Mouse (Mus musculus): ENCODE data around the gene Pcsk6. TPM values are rescaled to one million over a fixed set of nuclear protein-coding genes. Genes with fewer than 3 reads are reported as not detected.
A peak's percentile ranks its signal among the peaks of the same experiment; 100 is the strongest.

The Pcsk6 gene
- polyA plus RNA-seq, 1 experiment, result 52.0 TPM

GRCm38 (mm10) chr7:65954583-65954982, 93.0 kb downstream of the Pcsk6 start:
- Histone ChIP-seq H3K4me1 (ENCODE audit: control insufficient read depth, insufficient read depth, low read length) (no peaks in the 10 kb centered on the region), H3K4me3 (replicated peaks; ENCODE audit: insufficient read depth, low read depth, low read length) (no peak overlapping the region), H3K27me3 (ENCODE audit: control insufficient read depth, insufficient read depth, low read length) (no peaks in the 10 kb centered on the region), H3K27ac (ENCODE audit: insufficient read depth, low read length) (no peak overlapping the region)
- TF ChIP-seq CTCF (IDR thresholded peaks at IDR 0.05; ENCODE audit: borderline replicate concordance, insufficient read depth, low read depth, low read length), result no peak
- no peak for TF ChIP-seq POLR2A (IDR thresholded peaks at IDR 0.05; ENCODE audit: borderline replicate concordance, insufficient read depth, low read length)
- DNase-seq, result no peak
- WGBS, result 79% methylated on average over 4 of the region's 4 CpGs

GRCm38 (mm10) chr7:65955304-65956220, 94.0 kb downstream of the Pcsk6 start:
- Histone ChIP-seq H3K4me1 (ENCODE audit: control insufficient read depth, insufficient read depth, low read length) (no peaks in the 10 kb centered on the region), H3K4me3 (replicated peaks; ENCODE audit: insufficient read depth, low read depth, low read length) (no peak overlapping the region), H3K27ac (ENCODE audit: insufficient read depth, low read length) (no peak overlapping the region), H3K27me3 (ENCODE audit: control insufficient read depth, insufficient read depth, low read length) (no peaks in the 10 kb centered on the region)
- TF ChIP-seq CTCF (IDR thresholded peaks at IDR 0.05; ENCODE audit: borderline replicate concordance, insufficient read depth, low read depth, low read length) (no peak), POLR2A (IDR thresholded peaks at IDR 0.05; ENCODE audit: borderline replicate concordance, insufficient read depth, low read length) (no peak)
- DNase-seq, result no peak
- 56% methylated on average over 24 of the region's 24 CpGs for WGBS

- Histone ChIP-seq H3K4me3 (replicated peaks; ENCODE audit: insufficient read depth, low read depth, low read length) (no peak overlapping the region), H3K4me1 (ENCODE audit: control insufficient read depth, insufficient read depth, low read length) (peaks cover 3% of the 10 kb centered on the region; the same call in 1 of the 2 replicates), H3K27me3 (ENCODE audit: control insufficient read depth, insufficient read depth, low read length) (no peaks in the 10 kb centered on the region), H3K27ac (ENCODE audit: insufficient read depth, low read length) (no peak overlapping the region)
- 90% methylated on average over 1 of the region's 1 CpGs for WGBS
- TF ChIP-seq POLR2A (IDR thresholded peaks at IDR 0.05; ENCODE audit: borderline replicate concordance, insufficient read depth, low read length) (no peak), CTCF (IDR thresholded peaks at IDR 0.05; ENCODE audit: borderline replicate concordance, insufficient read depth, low read depth, low read length) (no peak)
- DNase-seq, result no peak
Observed at GRCm38 (mm10) chr7:65957245-65957644, 95.7 kb downstream of the Pcsk6 start.

- H3K27me3 ChIP-seq (ENCODE audit: control insufficient read depth, insufficient read depth, low read length), result no peaks in the 10 kb centered on the region
- no peak overlapping the region for H3K27ac ChIP-seq (ENCODE audit: insufficient read depth, low read length)
- TF ChIP-seq POLR2A (IDR thresholded peaks at IDR 0.05; ENCODE audit: borderline replicate concordance, insufficient read depth, low read length) (no peak), CTCF (IDR thresholded peaks at IDR 0.05; ENCODE audit: borderline replicate concordance, insufficient read depth, low read depth, low read length) (no peak)
- DNase-seq, result no peak
- H3K4me3 ChIP-seq (replicated peaks; ENCODE audit: insufficient read depth, low read depth, low read length), result no peak overlapping the region
- WGBS, result 94% methylated on average over 5 of the region's 5 CpGs
- H3K4me1 ChIP-seq (ENCODE audit: control insufficient read depth, insufficient read depth, low read length), result peaks cover 6% of the 10 kb centered on the region; the same call in 1 of the 2 replicates
Observed at GRCm38 (mm10) chr7:65958105-65958504, 96.6 kb downstream of the Pcsk6 start.

GRCm38 (mm10) chr7:65959221-65959924, 97.8 kb downstream of the Pcsk6 start:
- DNase-seq, result peak in 1 of 2 experiments; percentile 17
- 95% methylated on average over 9 of the region's 9 CpGs for WGBS
- Histone ChIP-seq H3K4me3 (replicated peaks; ENCODE audit: insufficient read depth, low read depth, low read length) (no peak overlapping the region), H3K4me1 (ENCODE audit: control insufficient read depth, insufficient read depth, low read length) (peaks cover 6% of the 10 kb centered on the region; the same call in 1 of the 2 replicates), H3K27me3 (ENCODE audit: control insufficient read depth, insufficient read depth, low read length) (no peaks in the 10 kb centered on the region), H3K27ac (ENCODE audit: insufficient read depth, low read length) (no peak overlapping the region)
- TF ChIP-seq CTCF (IDR thresholded peaks at IDR 0.05; ENCODE audit: borderline replicate concordance, insufficient read depth, low read depth, low read length) (no peak), POLR2A (IDR thresholded peaks at IDR 0.05; ENCODE audit: borderline replicate concordance, insufficient read depth, low read length) (no peak)

- TF ChIP-seq CTCF (IDR thresholded peaks at IDR 0.05; ENCODE audit: borderline replicate concordance, insufficient read depth, low read depth, low read length) (no peak), POLR2A (IDR thresholded peaks at IDR 0.05; ENCODE audit: borderline replicate concordance, insufficient read depth, low read length) (no peak)
- H3K27me3 ChIP-seq (ENCODE audit: control insufficient read depth, insufficient read depth, low read length), result no peaks in the 10 kb centered on the region
- no peak overlapping the region for H3K27ac ChIP-seq (ENCODE audit: insufficient read depth, low read length)
- 29% methylated on average over 7 of the region's 7 CpGs for WGBS
- no peak overlapping the region for H3K4me3 ChIP-seq (replicated peaks; ENCODE audit: insufficient read depth, low read depth, low read length)
- H3K4me1 ChIP-seq (ENCODE audit: control insufficient read depth, insufficient read depth, low read length), result peaks cover 6% of the 10 kb centered on the region; the same call in 1 of the 2 replicates
- peak; percentile 31 to 50 for DNase-seq
Observed at GRCm38 (mm10) chr7:65962611-65963010, 101.1 kb downstream of the Pcsk6 start.

GRCm38 (mm10) chr7:65964398-65964797, 102.9 kb downstream of the Pcsk6 start:
- Histone ChIP-seq H3K4me1 (ENCODE audit: control insufficient read depth, insufficient read depth, low read length) (peaks cover 6% of the 10 kb centered on the region; the same call in 1 of the 2 replicates), H3K4me3 (replicated peaks; ENCODE audit: insufficient read depth, low read depth, low read length) (no peak overlapping the region), H3K27me3 (ENCODE audit: control insufficient read depth, insufficient read depth, low read length) (no peaks in the 10 kb centered on the region), H3K27ac (ENCODE audit: insufficient read depth, low read length) (no peak overlapping the region)
- TF ChIP-seq POLR2A (IDR thresholded peaks at IDR 0.05; ENCODE audit: borderline replicate concordance, insufficient read depth, low read length) (no peak), CTCF (IDR thresholded peaks at IDR 0.05; ENCODE audit: borderline replicate concordance, insufficient read depth, low read depth, low read length) (no peak)
- DNase-seq, result no peak

Data from cerebellum, adult 2 months (tissue).